Mouse (Mus musculus): ENCODE data around the gene Pcsk5. TPM values are rescaled to one million over a fixed set of nuclear protein-coding genes. Genes with fewer than 3 reads are reported as not detected.

The Pcsk5 gene
- 7.6 and 8.3 TPM in 2 replicates for polyA plus RNA-seq (2015; fragmentation: Nextera tagmentation; extraction: Ambion mirVana)

DNA sequence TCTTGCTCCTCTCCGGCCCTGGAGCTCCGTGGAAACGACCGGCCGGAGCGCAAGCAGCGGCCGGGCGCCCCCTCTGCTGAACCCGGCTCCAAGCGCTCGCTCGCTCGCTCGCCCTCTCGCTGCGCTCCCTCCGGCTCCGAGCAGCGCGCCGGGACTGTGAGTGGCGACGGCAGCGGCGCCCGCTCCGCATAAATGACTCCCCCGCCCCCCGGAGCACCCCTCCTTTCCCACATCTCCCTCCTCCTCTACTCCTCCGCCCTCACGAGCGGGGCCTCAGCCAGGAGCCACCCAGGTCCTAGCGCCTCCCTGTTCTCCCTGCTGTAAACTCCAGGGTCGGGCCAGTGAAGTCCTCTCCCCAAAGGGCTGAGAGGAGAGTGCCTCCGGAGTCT lies at the start of gene Pcsk5:
TSS of gene Pcsk5 (minus strand) at position 162 of the 389 bp plus-strand sequence.
- peak; percentile 97 for ATAC-seq (replicated peaks)
- H3K27ac ChIP-seq = peak within 1 kb of the TSS; percentile 81
- H3K4me3 ChIP-seq = peak within 1 kb of the TSS; percentile 94
- peak within 1 kb of the TSS; percentile 75 for H3K9ac ChIP-seq
- peaks cover 8% of the 10 kb centered on the region; the same call in 1 of the 2 replicates for H3K27me3 ChIP-seq (replicated peaks)
- H3K36me3 ChIP-seq (replicated peaks) = no peaks in the 10 kb centered on the region
- under 1% methylated on average over 36 of the region's 36 CpGs for WGBS
- peaks cover 22% of the 10 kb centered on the region for H3K4me1 ChIP-seq
- H3K4me2 ChIP-seq = peak within 1 kb of the TSS; percentile 98
- no peaks in the 10 kb centered on the region for H3K9me3 ChIP-seq

DNA sequence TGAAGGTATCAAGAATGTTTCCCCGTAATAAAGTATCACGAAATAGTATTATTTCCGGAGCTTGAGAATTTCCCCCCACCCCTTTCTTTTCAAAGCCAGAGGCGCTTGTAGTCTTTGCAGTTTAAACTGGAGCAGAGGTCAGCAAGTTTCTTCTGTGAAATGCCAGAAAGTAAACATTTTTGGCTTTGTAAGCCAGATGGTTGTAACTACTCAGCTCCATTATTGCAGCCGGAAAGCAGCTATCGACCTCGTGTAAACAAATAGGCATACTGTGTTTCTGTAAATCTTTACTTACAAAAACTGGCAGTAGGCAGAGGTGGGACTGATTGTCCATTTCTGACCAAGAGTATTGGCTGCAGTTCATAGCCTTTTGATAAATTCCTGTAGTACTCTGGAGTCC lies 38.4 kb upstream of the Pcsk5 start:
- no peak overlapping the region for H3K4me3 ChIP-seq
- H3K9me3 ChIP-seq = no peaks in the 10 kb centered on the region
- no peak overlapping the region for H3K27ac ChIP-seq
- H3K36me3 ChIP-seq (replicated peaks) = no peaks in the 10 kb centered on the region
- ATAC-seq (replicated peaks) = no peak
- H3K4me2 ChIP-seq = no peak overlapping the region
- H3K4me1 ChIP-seq = no peaks in the 10 kb centered on the region
- WGBS = 87% methylated on average over 7 of the region's 7 CpGs
- H3K27me3 ChIP-seq (replicated peaks) = no peaks in the 10 kb centered on the region
- H3K9ac ChIP-seq = no peak overlapping the region

DNA sequence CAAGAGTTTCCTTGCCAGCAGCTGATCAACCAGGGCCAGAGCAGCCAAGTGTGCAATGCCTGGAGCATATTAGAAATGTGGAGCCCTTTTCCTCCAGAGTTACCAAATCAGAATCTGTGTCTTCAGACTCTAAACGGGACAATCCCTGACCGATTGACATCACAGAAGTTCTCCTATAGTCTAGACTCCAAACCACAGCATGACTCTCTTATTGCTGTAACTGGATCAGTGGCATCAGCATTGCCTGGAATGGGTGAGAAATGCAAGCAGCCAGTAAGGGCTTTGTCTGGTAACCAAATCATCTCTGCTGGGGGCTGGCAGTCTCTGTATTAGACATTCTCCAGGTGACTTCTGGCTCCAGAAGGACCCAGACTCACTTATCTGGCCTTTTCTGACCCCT lies 37.0 kb upstream of the Pcsk5 start:
- Histone ChIP-seq H3K27ac (no peak overlapping the region), H3K4me2 (no peak overlapping the region), H3K4me3 (no peak overlapping the region), H3K4me1 (no peaks in the 10 kb centered on the region), H3K9me3 (no peaks in the 10 kb centered on the region), H3K9ac (no peak overlapping the region), H3K27me3 (replicated peaks) (no peaks in the 10 kb centered on the region), H3K36me3 (replicated peaks) (no peaks in the 10 kb centered on the region)
- 58% methylated on average over 2 of the region's 2 CpGs for WGBS
- ATAC-seq (replicated peaks) = no peak

GRCm38 (mm10) chr19:17873755-17874154 lies 36.3 kb upstream of the Pcsk5 start:
- H3K27ac ChIP-seq = no peak overlapping the region
- ATAC-seq (replicated peaks) = no peak
- no peak overlapping the region for H3K4me3 ChIP-seq
- no peak overlapping the region for H3K4me2 ChIP-seq
- no peaks in the 10 kb centered on the region for H3K36me3 ChIP-seq (replicated peaks)
- no peaks in the 10 kb centered on the region for H3K27me3 ChIP-seq (replicated peaks)
- H3K9me3 ChIP-seq = no peaks in the 10 kb centered on the region
- H3K4me1 ChIP-seq = no peaks in the 10 kb centered on the region
- WGBS = 68% methylated on average over 2 of the region's 2 CpGs
- H3K9ac ChIP-seq = no peak overlapping the region

- no peak for ATAC-seq (replicated peaks)
- WGBS = 77% methylated on average over 3 of the region's 3 CpGs
- Histone ChIP-seq H3K9me3 (no peaks in the 10 kb centered on the region), H3K9ac (no peak overlapping the region), H3K36me3 (replicated peaks) (no peaks in the 10 kb centered on the region), H3K4me2 (no peak overlapping the region), H3K4me3 (no peak overlapping the region), H3K27me3 (replicated peaks) (no peaks in the 10 kb centered on the region), H3K27ac (no peak overlapping the region), H3K4me1 (no peaks in the 10 kb centered on the region)
Observed at GRCm38 (mm10) chr19:17866317-17866891, 29.0 kb upstream of the Pcsk5 start.

- WGBS = 65% methylated on average over 4 of the region's 4 CpGs
- H3K4me2 ChIP-seq = no peak overlapping the region
- no peaks in the 10 kb centered on the region for H3K4me1 ChIP-seq
- H3K9ac ChIP-seq = no peak overlapping the region
- no peak for ATAC-seq (replicated peaks)
- no peaks in the 10 kb centered on the region for H3K27me3 ChIP-seq (replicated peaks)
- no peaks in the 10 kb centered on the region for H3K36me3 ChIP-seq (replicated peaks)
- no peak overlapping the region for H3K27ac ChIP-seq
- no peaks in the 10 kb centered on the region for H3K9me3 ChIP-seq
- H3K4me3 ChIP-seq = no peak overlapping the region
Observed at GRCm38 (mm10) chr19:17860351-17861014, 23.1 kb upstream of the Pcsk5 start.

DNA sequence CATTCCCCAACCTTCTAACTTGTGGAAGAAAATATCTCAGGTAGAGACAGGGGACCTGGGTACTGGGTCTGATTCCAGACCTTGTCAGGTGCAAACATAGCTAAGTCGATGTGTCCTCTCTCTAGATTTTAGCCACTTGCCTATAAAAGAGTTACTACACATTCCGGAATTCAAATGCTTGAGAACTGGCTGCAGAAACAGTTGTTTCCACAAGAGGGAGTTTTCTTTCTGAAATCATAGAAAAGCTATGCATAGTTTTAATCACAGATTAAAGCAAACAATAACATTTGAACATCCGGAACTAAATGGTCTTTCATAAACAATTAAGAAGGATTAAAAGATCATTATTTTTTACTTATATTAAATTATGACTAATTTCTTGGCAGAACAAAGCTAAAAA lies 19.3 kb upstream of the Pcsk5 start:
- Histone ChIP-seq H3K4me2 (no peak overlapping the region), H3K27me3 (replicated peaks) (no peaks in the 10 kb centered on the region), H3K4me1 (no peaks in the 10 kb centered on the region), H3K9ac (no peak overlapping the region), H3K27ac (no peak overlapping the region), H3K9me3 (no peaks in the 10 kb centered on the region), H3K36me3 (replicated peaks) (no peaks in the 10 kb centered on the region), H3K4me3 (no peak overlapping the region)
- 64% methylated on average over 3 of the region's 3 CpGs for WGBS
- ATAC-seq (replicated peaks) = no peak

DNA sequence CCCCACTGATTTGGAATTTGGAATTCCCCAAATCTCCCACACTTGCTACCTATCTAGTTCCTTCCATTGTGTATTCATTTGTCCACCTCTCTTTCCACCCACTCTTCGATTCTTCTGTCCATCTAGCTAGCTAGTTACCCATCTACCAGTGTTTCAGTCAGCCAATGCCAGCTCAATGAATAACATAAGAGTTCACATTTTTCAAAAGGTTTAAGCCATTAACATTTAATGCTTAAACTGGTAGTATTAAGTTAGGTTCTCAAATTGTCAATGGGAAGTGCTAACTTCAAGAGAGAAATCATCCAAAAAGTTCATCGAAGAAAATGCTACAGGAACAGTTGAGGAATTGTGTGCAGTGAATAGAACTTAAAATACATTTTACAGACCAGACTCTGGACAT lies 11.0 kb upstream of the Pcsk5 start:
- Histone ChIP-seq H3K36me3 (replicated peaks) (no peaks in the 10 kb centered on the region), H3K9ac (no peak overlapping the region), H3K27me3 (replicated peaks) (peaks cover 5% of the 10 kb centered on the region; the same call in 1 of the 2 replicates), H3K27ac (no peak overlapping the region), H3K9me3 (no peaks in the 10 kb centered on the region), H3K4me3 (no peak overlapping the region), H3K4me1 (no peaks in the 10 kb centered on the region), H3K4me2 (no peak overlapping the region)
- ATAC-seq (replicated peaks) = no peak
- 85% methylated on average over 2 of the region's 2 CpGs for WGBS

DNA sequence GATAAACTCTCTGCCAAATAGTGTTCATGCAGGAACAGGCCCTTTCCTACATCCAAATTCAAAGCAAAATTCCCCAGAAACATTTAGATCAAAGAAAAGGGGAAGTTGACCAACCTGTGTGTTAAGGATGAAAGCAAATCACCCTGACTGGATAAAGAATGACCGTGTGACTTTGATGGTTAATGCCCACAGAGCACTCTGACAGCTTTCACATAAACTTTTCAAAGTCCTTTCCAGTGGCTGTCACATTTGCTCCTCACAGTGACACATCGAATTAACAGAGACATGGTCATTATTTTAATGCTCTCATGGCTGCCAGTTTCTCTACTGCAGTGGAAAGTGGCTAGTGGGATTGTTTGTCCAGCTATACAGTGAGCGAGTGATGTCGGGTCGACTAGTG lies 8.5 kb upstream of the Pcsk5 start:
- H3K9me3 ChIP-seq = no peaks in the 10 kb centered on the region
- H3K4me3 ChIP-seq = no peak overlapping the region
- H3K4me1 ChIP-seq = no peaks in the 10 kb centered on the region
- WGBS = 40% methylated on average over 5 of the region's 5 CpGs
- H3K27ac ChIP-seq = no peak overlapping the region
- peaks cover 5% of the 10 kb centered on the region; the same call in 1 of the 2 replicates for H3K27me3 ChIP-seq (replicated peaks)
- H3K9ac ChIP-seq = no peak overlapping the region
- H3K4me2 ChIP-seq = no peak overlapping the region
- no peaks in the 10 kb centered on the region for H3K36me3 ChIP-seq (replicated peaks)
- no peak for ATAC-seq (replicated peaks)

GRCm38 (mm10) chr19:17841586-17841985 lies 4.2 kb upstream of the Pcsk5 start:
- Histone ChIP-seq H3K36me3 (replicated peaks) (no peaks in the 10 kb centered on the region), H3K4me2 (no peak overlapping the region), H3K27ac (no peak overlapping the region), H3K4me3 (no peak overlapping the region), H3K4me1 (0 out of 2 replicates have a peak, but pooled peaks cover 5% of the 10 kb centered on the region), H3K9ac (no peak overlapping the region), H3K9me3 (no peaks in the 10 kb centered on the region), H3K27me3 (replicated peaks) (peaks cover 6% of the 10 kb centered on the region; the same call in 1 of the 2 replicates)
- WGBS = 91% methylated on average over 2 of the region's 2 CpGs
- ATAC-seq (replicated peaks) = no peak

- WGBS = 79% methylated on average over 1 of the region's 1 CpGs
- no peak for ATAC-seq (replicated peaks)
- H3K27me3 ChIP-seq (replicated peaks) = peaks cover 6% of the 10 kb centered on the region; the same call in 1 of the 2 replicates
Observed at GRCm38 (mm10) chr19:17839856-17840255, 2.4 kb upstream of the Pcsk5 start.

GRCm38 (mm10) chr19:17836566-17837470 lies 614 bp downstream of the Pcsk5 start:
- H3K4me3 ChIP-seq = peak overlapping the region; percentile 94
- peaks cover 22% of the 10 kb centered on the region for H3K4me1 ChIP-seq
- no peaks in the 10 kb centered on the region for H3K9me3 ChIP-seq
- ATAC-seq (replicated peaks) = peak; percentile 90
- peak overlapping the region; percentile 75 for H3K9ac ChIP-seq
- peak overlapping the region; percentile 81 for H3K27ac ChIP-seq
- under 1% methylated on average over 72 of the region's 72 CpGs for WGBS
- H3K36me3 ChIP-seq (replicated peaks) = no peaks in the 10 kb centered on the region
- peak overlapping the region; percentile 98 for H3K4me2 ChIP-seq
- H3K27me3 ChIP-seq (replicated peaks) = peaks cover 8% of the 10 kb centered on the region; the same call in 1 of the 2 replicates

More at GRCm38 (mm10) chr19:17839856-17840255, 2.4 kb upstream of the Pcsk5 start:
- Histone ChIP-seq H3K36me3 (replicated peaks) (no peaks in the 10 kb centered on the region), H3K9ac (no peak overlapping the region), H3K4me3 (no peak overlapping the region), H3K9me3 (no peaks in the 10 kb centered on the region), H3K4me1 (peaks cover 20% of the 10 kb centered on the region), H3K4me2 (no peak overlapping the region), H3K27ac (no peak overlapping the region)
